Mouse (Mus musculus) frontal cortex, adult (tissue): ENCODE results near the gene Surf2.

ENCODE experiments used
- ATAC-seq: cut with Nextera tagmentation; 2 replicates; pipeline ENCODE4 v1.9.2; 2017; ENCODE audit warnings: mild to moderate bottlenecking, moderate library complexity, mixed read lengths; ENCODE audit not compliant: low TSS enrichment

Surf2 gene

DNA sequence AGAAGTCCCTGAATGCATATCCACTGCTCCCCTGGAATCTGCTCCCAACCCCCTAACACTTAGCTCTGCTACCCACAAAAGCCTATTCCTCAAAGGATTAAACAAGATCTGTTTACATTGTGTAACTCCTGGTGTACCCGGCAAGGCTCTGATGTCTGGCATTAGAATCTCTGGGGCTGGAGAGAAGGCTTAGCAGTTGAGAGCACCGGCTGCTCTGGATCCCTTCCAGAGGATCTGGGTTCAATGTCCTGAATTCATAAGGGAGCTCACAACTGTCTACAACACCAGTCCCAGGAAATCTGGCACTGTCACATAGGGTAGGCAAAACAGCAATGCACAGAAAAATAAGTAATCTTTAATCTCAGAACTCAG is 41.3 kb downstream of the Surf2 start:
- no peak for ATAC-seq

DNA sequence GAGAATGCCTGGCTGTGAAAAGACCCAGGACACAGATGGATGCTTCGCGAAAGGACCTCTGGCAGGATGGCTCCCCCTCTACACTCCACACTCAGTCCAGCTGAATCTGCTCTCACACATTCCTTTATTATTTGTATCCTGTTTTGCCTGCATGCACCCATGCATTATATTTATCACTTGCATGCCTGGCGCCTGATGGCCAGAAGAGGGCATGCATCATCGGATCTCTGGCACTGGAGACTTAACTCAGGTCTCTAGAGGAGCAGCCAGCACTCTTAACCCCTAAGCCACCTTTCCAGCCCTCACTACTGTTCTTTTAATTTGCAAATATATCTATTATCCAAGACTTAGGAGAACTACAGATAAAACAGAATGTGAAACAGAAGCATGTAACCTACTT is 44.6 kb downstream of the Surf2 start:
- no peak for ATAC-seq

DNA sequence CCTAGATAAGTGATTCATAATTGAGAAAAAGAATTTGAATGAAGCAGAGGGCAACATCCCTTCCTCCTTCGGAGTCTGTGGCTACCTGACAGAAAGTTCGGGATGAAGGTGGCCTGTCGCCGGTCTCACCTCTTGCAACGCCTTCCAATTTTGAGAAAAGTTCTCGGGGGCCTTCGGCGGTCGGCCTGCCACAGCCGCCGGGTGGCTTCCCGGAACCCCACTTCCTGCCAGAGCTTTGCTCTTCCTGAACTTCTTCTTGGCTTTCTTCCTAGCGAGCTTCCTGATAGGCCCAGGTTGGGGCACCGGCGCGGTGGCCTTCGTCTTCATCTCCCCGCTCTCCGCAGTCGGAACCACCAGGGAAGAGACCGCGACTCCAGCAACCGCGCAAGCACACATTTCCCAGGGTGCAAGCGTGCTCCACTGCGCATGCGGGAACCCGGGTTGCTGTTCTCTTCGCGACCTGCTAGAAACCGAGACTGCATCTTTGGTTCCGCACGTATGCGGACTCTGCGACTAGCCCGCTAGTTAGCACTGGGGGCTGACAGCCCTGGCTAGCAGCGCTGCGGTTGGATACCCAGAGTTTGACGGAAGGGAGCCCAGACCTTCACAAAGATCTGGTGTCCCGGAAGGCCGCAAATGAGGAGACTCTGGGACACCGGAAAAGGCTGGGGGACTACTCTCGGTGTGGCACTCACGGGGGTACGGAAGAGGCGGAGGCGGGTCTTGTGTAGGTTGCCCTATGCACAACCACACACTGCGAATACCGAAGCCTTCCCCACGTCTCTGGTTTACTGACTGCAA is 48.0 kb downstream of the Surf2 start, which contains the start of gene Rexo4:
TSS of gene Rexo4 (minus strand) at position 464 of the 801 bp plus-strand sequence.
- peak; percentile 99 for ATAC-seq

DNA sequence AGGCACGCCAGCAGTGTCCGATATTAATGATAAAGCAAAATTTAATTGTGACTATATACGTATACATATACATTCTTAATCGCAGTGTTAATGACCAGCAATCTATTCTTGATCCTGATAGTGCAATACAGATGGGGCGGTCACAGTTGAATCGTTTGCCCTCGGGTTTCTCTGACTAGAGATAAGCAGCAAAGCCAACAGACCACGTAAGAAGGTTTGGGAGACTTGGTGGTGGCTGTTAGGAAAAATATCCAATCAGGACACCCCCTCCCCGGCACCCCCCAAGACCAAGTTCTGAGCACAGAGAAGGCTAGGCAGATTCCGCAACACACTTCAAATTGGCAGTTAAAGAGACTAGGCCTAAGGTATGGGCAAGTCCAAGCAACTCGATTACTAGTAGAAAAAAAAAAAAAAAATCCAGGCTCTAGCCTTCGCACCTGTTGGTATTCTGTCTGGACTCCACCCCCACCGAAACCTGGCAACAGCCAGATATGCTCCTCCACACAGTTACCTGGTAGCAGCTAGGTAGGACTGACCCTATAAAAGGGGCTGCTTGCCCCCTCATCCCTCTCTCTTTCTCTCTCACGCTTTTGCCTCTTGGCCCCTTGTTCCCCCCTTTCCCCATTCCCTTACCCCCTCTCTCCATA is 48.7 kb downstream of the Surf2 start:
- ATAC-seq: no peak

DNA sequence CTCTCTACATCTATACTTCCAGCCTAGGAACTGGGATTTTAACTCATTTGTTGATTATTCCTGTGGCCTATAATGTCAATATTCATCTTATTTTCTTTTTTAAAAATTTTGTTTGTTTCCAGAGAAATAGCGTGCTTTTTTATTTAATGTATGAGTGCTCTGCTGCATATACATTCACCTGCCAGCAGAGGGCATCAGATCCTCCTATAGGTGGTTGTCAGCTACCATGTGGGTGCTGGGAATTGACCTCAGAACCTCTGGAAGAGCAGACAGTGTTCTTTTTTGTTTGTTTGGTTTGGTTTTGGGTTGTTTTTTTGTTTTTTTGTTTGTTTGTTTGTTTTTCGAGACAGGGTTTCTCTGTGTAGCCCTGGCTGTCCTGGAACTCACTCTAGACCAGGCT is 51.1 kb downstream of the Surf2 start:
- no peak for ATAC-seq
